Mouse (Mus musculus): ENCODE measurements around the gene Ttc16.

Ttc16 gene

GRCm38 (mm10) chr2:32741273-32742172, 33.9 kb downstream of the Ttc16 start:
- peak; percentile 78 for DNase-seq

- DNase-seq, result no peak
Measured at GRCm38 (mm10) chr2:32740916-32741272, 34.5 kb downstream of the Ttc16 start, which contains the start of gene 6330409D20Rik. Gene 6330409D20Rik (minus strand): TSS chr2:32741016.

GRCm38 (mm10) chr2:32739311-32739710, 36.1 kb downstream of the Ttc16 start:
- no peak for DNase-seq

- DNase-seq, result no peak
Measured at GRCm38 (mm10) chr2:32737008-32737407, 38.4 kb downstream of the Ttc16 start.

GRCm38 (mm10) chr2:32736306-32736829, 39.1 kb downstream of the Ttc16 start:
- no peak for DNase-seq

- DNase-seq, result no peak
Measured at GRCm38 (mm10) chr2:32734933-32735332, 40.5 kb downstream of the Ttc16 start.

GRCm38 (mm10) chr2:32734480-32734879, 41.0 kb downstream of the Ttc16 start:
- no peak for DNase-seq

- DNase-seq, result no peak
Measured at GRCm38 (mm10) chr2:32732695-32733094, 42.7 kb downstream of the Ttc16 start.

GRCm38 (mm10) chr2:32731911-32732310, 43.5 kb downstream of the Ttc16 start:
- no peak for DNase-seq

GRCm38 (mm10) chr2:32730854-32731253, 44.6 kb downstream of the Ttc16 start:
- peak; percentile 85 for DNase-seq

- DNase-seq, result no peak
Measured at GRCm38 (mm10) chr2:32729547-32729946, 45.9 kb downstream of the Ttc16 start.

- DNase-seq, result no peak
Measured at GRCm38 (mm10) chr2:32728463-32728862, 47.0 kb downstream of the Ttc16 start.

GRCm38 (mm10) chr2:32727435-32727834, 48.0 kb downstream of the Ttc16 start:
- peak; percentile 96 for DNase-seq

- DNase-seq, result no peak
Measured at GRCm38 (mm10) chr2:32724832-32725790, 50.3 kb downstream of the Ttc16 start.

- no peak for DNase-seq
Measured at GRCm38 (mm10) chr2:32724149-32724548, 51.3 kb downstream of the Ttc16 start.

GRCm38 (mm10) chr2:32722581-32722980, 52.9 kb downstream of the Ttc16 start:
- DNase-seq, result no peak

GRCm38 (mm10) chr2:32722046-32722445, 53.4 kb downstream of the Ttc16 start:
- DNase-seq, result no peak

- no peak for DNase-seq
Measured at GRCm38 (mm10) chr2:32720681-32721229, 54.7 kb downstream of the Ttc16 start, which contains the start of gene Sh2d3c. Gene Sh2d3c (plus strand): TSS chr2:32721055.

- no peak for DNase-seq
Measured at GRCm38 (mm10) chr2:32720053-32720452, 55.4 kb downstream of the Ttc16 start.

GRCm38 (mm10) chr2:32718761-32719160, 56.7 kb downstream of the Ttc16 start:
- DNase-seq, result no peak

- DNase-seq, result no peak
Measured at GRCm38 (mm10) chr2:32714987-32715425, 60.4 kb downstream of the Ttc16 start.

- DNase-seq, result no peak
Measured at GRCm38 (mm10) chr2:32714117-32714986, 61.1 kb downstream of the Ttc16 start.
